In genomic region chr8:71526272-71526671, GRCm38 (mm10) we compare ENCODE assay signal across 12 mouse cellular contexts. TPM values are rescaled to one million over a fixed set of nuclear protein-coding genes. Genes with fewer than 3 reads are reported as not detected.
DNase-seq lines count a peak whose midpoint lies in the region; ATAC-seq and TF ChIP-seq lines count a peak whose summit lies in the region.
"Had no signal": no experiment of that assay in that cellular context is flagged by ENCODE, and none has a peak within 500 bp of the region (broad histone marks: within the 10 kb centered on the region; RNA-seq: fewer than 3 reads in every experiment).

No protein-coding gene starts in this region.

- WGBS in intestine, embryonic 14.5 days: 15% methylated on average over 6 of the region's 6 CpGs
- 37% methylated on average over 6 of the region's 6 CpGs for WGBS in intestine, postnatal 0 days
- 12% methylated on average over 6 of the region's 6 CpGs for WGBS in heart, embryonic 14.5 days
- 26% methylated on average over 6 of the region's 6 CpGs for WGBS in stomach, postnatal 0 days

- 0 out of 2 replicates have a peak, but pooled peaks cover 7% of the 10 kb centered on the region for H3K4me1 ChIP-seq in intestine, embryonic 14.5 days (replicated peaks; ENCODE audit: control insufficient read depth, insufficient read depth, low read length)
- H3K4me1 ChIP-seq in intestine, postnatal 0 days (replicated peaks; ENCODE audit: control insufficient read depth, insufficient read depth, low read length): no peaks in the 10 kb centered on the region
- peaks cover 28 to 29% of the 10 kb centered on the region in 2 experiments for H3K4me1 ChIP-seq in heart, embryonic 14.5 days (ENCODE audit: control insufficient read depth in 2 of 2, insufficient read depth in 2 of 2, low read length in 2 of 2)
- H3K4me1 ChIP-seq in stomach, postnatal 0 days (replicated peaks; ENCODE audit: control insufficient read depth, insufficient read depth): 0 out of 2 replicates have a peak, but pooled peaks cover 2% of the 10 kb centered on the region

- H3K27me3 ChIP-seq in intestine, embryonic 14.5 days (replicated peaks; ENCODE audit: control insufficient read depth, insufficient read depth, low read length): peaks cover 27% of the 10 kb centered on the region
- peaks cover 20% of the 10 kb centered on the region for H3K27me3 ChIP-seq in intestine, postnatal 0 days (replicated peaks; ENCODE audit: control insufficient read depth, insufficient read depth, low read length)
- no peaks in the 10 kb centered on the region for H3K27me3 ChIP-seq in heart, embryonic 14.5 days (ENCODE audit: control insufficient read depth, insufficient read depth, low read length)
- H3K27me3 ChIP-seq in stomach, postnatal 0 days (ENCODE audit: control insufficient read depth, insufficient read depth, low read length): no peaks in the 10 kb centered on the region

- DNase-seq in intestine, embryonic 14.5 days (ENCODE audit: low spot score): no peak
- DNase-seq in retina, embryonic 14.5 days (ENCODE audit: low spot score): peak; percentile 43
- DNase-seq in retina, postnatal 1 day: no peak
- DNase-seq in stomach, postnatal 0 days (ENCODE audit: low spot score): no peak
- DNase-seq in spleen, postnatal 36 days (ENCODE audit: low spot score in 2 of 2): no peak
- no peak for DNase-seq in layer of hippocampus, postnatal 10 days (ENCODE audit: low spot score in 2 of 2)
- DNase-seq: adrenal gland, postnatal 25 days; cerebellum, adult 9-10 months; lung, adult 2 months had no signal

- H3K36me3 ChIP-seq in intestine, embryonic 14.5 days (ENCODE audit: control insufficient read depth, insufficient read depth, low read length): no peaks in the 10 kb centered on the region
- no peaks in the 10 kb centered on the region for H3K36me3 ChIP-seq in intestine, postnatal 0 days (ENCODE audit: control insufficient read depth, insufficient read depth)
- no peaks in the 10 kb centered on the region for H3K36me3 ChIP-seq in heart, embryonic 14.5 days (ENCODE audit: control insufficient read depth, insufficient read depth, low read length)
- H3K36me3 ChIP-seq in stomach, postnatal 0 days (ENCODE audit: control insufficient read depth, insufficient read depth, low read length): no peaks in the 10 kb centered on the region

- no peak overlapping the region for H3K4me2 ChIP-seq in intestine, embryonic 14.5 days (ENCODE audit: low read length)
- no peak overlapping the region for H3K4me2 ChIP-seq in intestine, postnatal 0 days (replicated peaks; ENCODE audit: low read depth)
- 0 out of 2 replicates have a peak overlapping the region, but pooled peaks have one; percentile 1 for H3K4me2 ChIP-seq in heart, embryonic 14.5 days (ENCODE audit: low read length)
- no peak overlapping the region for H3K4me2 ChIP-seq in stomach, postnatal 0 days (replicated peaks; ENCODE audit: low read depth)

- no peak overlapping the region for H3K4me3 ChIP-seq in intestine, embryonic 14.5 days (ENCODE audit: low read depth, low read length)
- H3K4me3 ChIP-seq in intestine, postnatal 0 days (ENCODE audit: low read depth, low read length): no peak overlapping the region
- H3K4me3 ChIP-seq in heart, embryonic 14.5 days (ENCODE audit: control insufficient read depth in 1 of 2, insufficient read depth in 1 of 2, low read depth in 1 of 2, low read length in 2 of 2): no peak overlapping the region
- H3K4me3 ChIP-seq in stomach, postnatal 0 days (ENCODE audit: low read depth, low read length): no peak overlapping the region

- H3K9me3 ChIP-seq in intestine, embryonic 14.5 days (ENCODE audit: control insufficient read depth, low read length): no peaks in the 10 kb centered on the region
- no peaks in the 10 kb centered on the region for H3K9me3 ChIP-seq in intestine, postnatal 0 days (ENCODE audit: control insufficient read depth)
- no peaks in the 10 kb centered on the region for H3K9me3 ChIP-seq in heart, embryonic 14.5 days (ENCODE audit: control insufficient read depth, low read length)
- H3K9me3 ChIP-seq in stomach, postnatal 0 days (ENCODE audit: control insufficient read depth, low read length): no peaks in the 10 kb centered on the region

- no peak for TF ChIP-seq EP300 in stomach, postnatal 0 days (optimal IDR thresholded peaks at IDR 0.05)

- ATAC-seq in intestine, embryonic 14.5 days (replicated peaks; ENCODE audit: low FRiP score, low TSS enrichment, low read depth): no peak
- ATAC-seq in intestine, postnatal 0 days: no peak
- peak; percentile 61 for ATAC-seq in heart, embryonic 14.5 days (ENCODE audit: insufficient number of reproducible peaks, insufficient read depth, low FRiP score, low read depth)
- no peak for ATAC-seq in stomach, postnatal 0 days (ENCODE audit: low FRiP score, low TSS enrichment)

- no peak for TF ChIP-seq CTCF in intestine, postnatal 0 days (IDR thresholded peaks at IDR 0.05; ENCODE audit: low read depth)
- no peak for TF ChIP-seq CTCF in stomach, postnatal 0 days (IDR thresholded peaks at IDR 0.05; ENCODE audit: low read depth)

- peak overlapping the region; percentile 3; the same call in 1 of the 2 replicates for H3K27ac ChIP-seq in intestine, embryonic 14.5 days (ENCODE audit: low read depth)
- H3K27ac ChIP-seq in intestine, postnatal 0 days (ENCODE audit: low read depth, low read length): no peak overlapping the region
- H3K27ac ChIP-seq in heart, embryonic 14.5 days (replicated peaks in 1 of 2; ENCODE audit: control insufficient read depth in 1 of 2, insufficient read depth in 1 of 2, low read depth in 2 of 2, low read length in 2 of 2): peak overlapping the region; percentile 88 to 95
- H3K27ac ChIP-seq in stomach, postnatal 0 days (replicated peaks): peak overlapping the region; percentile 61; the same call in 1 of the 2 replicates

- no peak overlapping the region for H3K9ac ChIP-seq in intestine, embryonic 14.5 days (ENCODE audit: low read length)
- no peak overlapping the region for H3K9ac ChIP-seq in intestine, postnatal 0 days (ENCODE audit: low read depth, low read length)
- H3K9ac ChIP-seq in heart, embryonic 14.5 days (ENCODE audit: low read length): no peak overlapping the region
- no peak overlapping the region for H3K9ac ChIP-seq in stomach, postnatal 0 days (ENCODE audit: low read length)

RNA-seq across cellular contexts. Expression of gene Ccdc194, which starts 0.8 kb away (rescaled TPM):
- polyA plus RNA-seq in intestine, embryonic 14.5 days (2014; fragmentation: Nextera tagmentation; extraction: Ambion mirVana): 0.54 and 0.58 TPM in 2 replicates
- 0.08 TPM in 1 of 2 replicates, not detected in the other for polyA plus RNA-seq in intestine, postnatal 0 days (2015; fragmentation: Nextera tagmentation; extraction: Ambion mirVana)
- polyA plus RNA-seq in heart, embryonic 14.5 days (2014; fragmentation: Nextera tagmentation; extraction: Ambion mirVana): 0.35 and 0.89 TPM in 2 replicates
- polyA plus RNA-seq in stomach, postnatal 0 days (2015; fragmentation: Nextera tagmentation; extraction: Ambion mirVana): 0.29 and 0.46 TPM in 2 replicates
- total RNA-seq in layer of hippocampus, postnatal 10 days (2021): not detected
- total RNA-seq: adrenal gland, postnatal 25 days; hematopoietic stem cell, adult 5-6 weeks had no signal

RNA-seq across cellular contexts. Expression of gene Bst2, which starts 11.0 kb away (rescaled TPM):
- 11.8 and 14.5 TPM in 2 replicates for polyA plus RNA-seq in intestine, embryonic 14.5 days (2014; fragmentation: Nextera tagmentation; extraction: Ambion mirVana)
- 85.5 and 91.5 TPM in 2 replicates for polyA plus RNA-seq in intestine, postnatal 0 days (2015; fragmentation: Nextera tagmentation; extraction: Ambion mirVana)
- 10.8 and 19.0 TPM in 2 replicates for polyA plus RNA-seq in heart, embryonic 14.5 days (2014; fragmentation: Nextera tagmentation; extraction: Ambion mirVana)
- polyA plus RNA-seq in stomach, postnatal 0 days (2015; fragmentation: Nextera tagmentation; extraction: Ambion mirVana): 32.8 and 34.2 TPM in 2 replicates
- 1 to 10 TPM; 4.1 to 4.8 TPM for total RNA-seq in layer of hippocampus, postnatal 10 days (2021)

RNA-seq across cellular contexts. Expression of gene Plvap, which starts 14.7 kb away (rescaled TPM):
- 59.3 and 63.7 TPM in 2 replicates for polyA plus RNA-seq in intestine, embryonic 14.5 days (2014; fragmentation: Nextera tagmentation; extraction: Ambion mirVana)
- polyA plus RNA-seq in intestine, postnatal 0 days (2015; fragmentation: Nextera tagmentation; extraction: Ambion mirVana): 109 and 111 TPM in 2 replicates
- polyA plus RNA-seq in heart, embryonic 14.5 days (2014; fragmentation: Nextera tagmentation; extraction: Ambion mirVana): 109 and 121 TPM in 2 replicates
- polyA plus RNA-seq in stomach, postnatal 0 days (2015; fragmentation: Nextera tagmentation; extraction: Ambion mirVana): 56.3 and 60.9 TPM in 2 replicates
- total RNA-seq in layer of hippocampus, postnatal 10 days (2021): 1 to 10 TPM; 8.1 to 9.2 TPM
- total RNA-seq: hematopoietic stem cell, adult 5-6 weeks had no signal

RNA-seq across cellular contexts. Expression of gene Mvb12a, which starts 16.4 kb away (rescaled TPM):
- polyA plus RNA-seq in intestine, embryonic 14.5 days (2014; fragmentation: Nextera tagmentation; extraction: Ambion mirVana): 102 and 103 TPM in 2 replicates
- 133 and 143 TPM in 2 replicates for polyA plus RNA-seq in intestine, postnatal 0 days (2015; fragmentation: Nextera tagmentation; extraction: Ambion mirVana)
- polyA plus RNA-seq in heart, embryonic 14.5 days (2014; fragmentation: Nextera tagmentation; extraction: Ambion mirVana): 62.2 and 64.0 TPM in 2 replicates
- 103 TPM in 2 replicates for polyA plus RNA-seq in stomach, postnatal 0 days (2015; fragmentation: Nextera tagmentation; extraction: Ambion mirVana)
- total RNA-seq in layer of hippocampus, postnatal 10 days (2021): 10 to 100 TPM; 36.9 to 40.7 TPM

RNA-seq across cellular contexts. Expression of gene Tmem221, which starts 32.4 kb away (rescaled TPM):
- 0.83 and 1.6 TPM in 2 replicates for polyA plus RNA-seq in intestine, embryonic 14.5 days (2014; fragmentation: Nextera tagmentation; extraction: Ambion mirVana)
- 0.66 and 0.90 TPM in 2 replicates for polyA plus RNA-seq in intestine, postnatal 0 days (2015; fragmentation: Nextera tagmentation; extraction: Ambion mirVana)
- 0.53 TPM in 1 of 2 replicates, not detected in the other for polyA plus RNA-seq in heart, embryonic 14.5 days (2014; fragmentation: Nextera tagmentation; extraction: Ambion mirVana)
- polyA plus RNA-seq in stomach, postnatal 0 days (2015; fragmentation: Nextera tagmentation; extraction: Ambion mirVana): 1.0 and 1.4 TPM in 2 replicates
- total RNA-seq in layer of hippocampus, postnatal 10 days (2021): not detected
- total RNA-seq: hematopoietic stem cell, adult 5-6 weeks had no signal
